Mouse (Mus musculus): ENCODE data around the gene Gab1.

Gab1 gene

GRCm38 (mm10) chr8:80842514-80842913 is 37.8 kb downstream of the Gab1 start:
- no peak for DNase-seq

- DNase-seq = no peak
Measured at GRCm38 (mm10) chr8:80840090-80840489, 40.2 kb downstream of the Gab1 start.

GRCm38 (mm10) chr8:80838199-80838598 is 42.1 kb downstream of the Gab1 start:
- peak; percentile 71 for DNase-seq

DNA sequence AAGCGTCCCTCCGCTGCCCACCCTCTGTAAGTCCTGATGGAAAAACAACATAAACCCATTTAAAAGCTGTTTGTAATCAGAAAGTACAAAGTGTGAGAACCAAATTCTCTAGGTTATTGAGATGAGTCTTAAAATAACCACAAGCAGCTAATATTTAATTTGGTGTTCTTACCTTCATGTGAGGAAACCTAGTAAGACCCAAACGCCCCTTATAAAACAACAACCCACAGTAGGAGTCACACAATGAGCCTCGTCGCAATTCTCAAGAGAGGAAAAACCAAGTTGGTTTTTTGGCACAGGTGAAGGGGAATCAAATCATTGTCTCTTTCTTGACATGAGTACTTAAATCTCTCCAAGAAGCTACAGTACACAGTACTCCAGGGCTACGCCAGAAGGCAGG is 44.9 kb downstream of the Gab1 start:
- no peak for DNase-seq

GRCm38 (mm10) chr8:80834443-80834842 is 45.9 kb downstream of the Gab1 start:
- peak; percentile 30 for DNase-seq

DNA sequence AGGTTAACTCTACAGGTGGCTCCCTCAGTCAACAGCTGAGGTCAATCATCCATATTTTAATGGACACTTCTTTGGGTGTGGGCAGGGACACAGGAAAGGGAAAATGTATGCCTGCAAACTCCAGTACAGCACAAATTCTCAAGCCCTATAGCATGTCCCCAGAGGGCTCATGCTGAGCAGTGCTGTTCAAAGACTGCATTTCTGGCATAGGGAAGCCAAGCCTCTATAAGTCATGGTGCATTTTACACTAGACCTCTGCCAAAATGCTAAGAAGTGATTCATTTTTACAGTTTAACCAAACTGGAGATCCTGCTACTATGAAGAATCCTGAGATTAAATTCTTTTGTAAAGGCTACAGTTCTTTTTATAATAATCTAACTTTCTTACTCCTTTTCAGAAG is 47.8 kb downstream of the Gab1 start:
- DNase-seq = no peak

GRCm38 (mm10) chr8:80831876-80832524 is 48.3 kb downstream of the Gab1 start:
- no peak for DNase-seq

GRCm38 (mm10) chr8:80830724-80831566 is 49.4 kb downstream of the Gab1 start:
- DNase-seq = peak; percentile 62

DNA sequence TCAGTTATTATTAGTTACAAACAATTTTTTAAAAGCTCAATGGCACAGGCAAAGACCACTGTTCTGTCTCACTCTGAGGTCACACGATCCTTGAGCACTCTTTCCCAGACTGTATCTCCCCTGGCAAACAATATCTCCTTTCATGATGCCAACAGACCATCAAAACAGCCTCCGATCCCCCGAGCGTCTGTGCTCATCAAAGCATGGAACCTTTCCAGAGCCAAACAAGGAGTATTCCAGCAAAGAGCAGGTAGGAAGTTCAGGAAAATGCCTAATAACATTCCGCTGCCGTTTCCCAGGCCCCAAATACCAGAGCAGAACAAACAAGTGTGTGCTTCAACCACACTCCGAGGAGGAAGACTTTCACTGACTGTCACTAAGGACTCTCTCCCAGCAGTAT is 50.2 kb downstream of the Gab1 start:
- no peak for DNase-seq

DNA sequence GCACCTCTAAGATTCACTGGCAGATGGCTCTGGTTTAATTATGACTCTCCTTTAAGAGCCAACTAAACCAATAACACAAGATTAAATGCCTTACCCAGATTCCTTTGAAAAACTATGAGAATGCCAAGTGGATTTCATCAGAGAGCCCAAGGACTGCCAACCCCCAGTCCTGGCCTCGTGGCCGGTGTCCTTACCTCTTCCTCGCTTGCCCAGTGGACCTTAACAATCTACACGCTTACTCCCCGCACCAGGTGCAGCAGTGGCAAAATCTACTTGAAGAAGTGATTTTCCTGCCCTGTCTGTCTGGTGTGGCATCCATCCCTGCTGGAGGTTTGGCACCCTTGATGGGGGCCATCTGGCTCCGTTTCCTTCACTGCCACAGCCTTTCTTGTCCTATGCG is 53.3 kb downstream of the Gab1 start:
- no peak for DNase-seq

- no peak for DNase-seq
Measured at GRCm38 (mm10) chr8:80825136-80825535, 55.2 kb downstream of the Gab1 start.

DNA sequence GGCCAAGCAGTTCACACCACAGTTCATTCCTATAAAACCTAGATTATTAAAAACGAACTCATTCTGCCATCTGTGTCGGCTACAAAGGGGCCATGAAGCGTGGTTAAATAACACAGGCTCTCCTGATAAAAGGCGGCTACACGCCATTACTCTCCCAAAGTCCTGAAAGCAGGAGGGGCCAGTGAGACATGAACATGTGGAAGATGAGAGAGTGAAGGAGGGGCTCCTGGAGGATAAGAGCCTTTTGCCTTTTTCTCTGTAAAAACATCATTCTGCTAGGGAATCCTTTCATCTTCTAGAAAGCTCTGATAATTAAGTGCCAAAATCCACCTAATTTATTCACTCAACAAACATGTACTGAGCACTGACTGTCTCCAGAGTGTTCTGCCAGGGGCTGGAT is 55.9 kb downstream of the Gab1 start:
- DNase-seq = no peak

- no peak for DNase-seq
Measured at GRCm38 (mm10) chr8:80823250-80823649, 57.1 kb downstream of the Gab1 start.

- no peak for DNase-seq
Measured at GRCm38 (mm10) chr8:80821367-80822225, 58.7 kb downstream of the Gab1 start.

GRCm38 (mm10) chr8:80818978-80819377 is 61.3 kb downstream of the Gab1 start:
- no peak for DNase-seq

- DNase-seq = no peak
Measured at GRCm38 (mm10) chr8:80817065-80817464, 63.3 kb downstream of the Gab1 start.

- no peak for DNase-seq
Measured at GRCm38 (mm10) chr8:80815179-80815578, 65.1 kb downstream of the Gab1 start.

GRCm38 (mm10) chr8:80814087-80814791 is 66.1 kb downstream of the Gab1 start:
- DNase-seq = peak; percentile 50

DNA sequence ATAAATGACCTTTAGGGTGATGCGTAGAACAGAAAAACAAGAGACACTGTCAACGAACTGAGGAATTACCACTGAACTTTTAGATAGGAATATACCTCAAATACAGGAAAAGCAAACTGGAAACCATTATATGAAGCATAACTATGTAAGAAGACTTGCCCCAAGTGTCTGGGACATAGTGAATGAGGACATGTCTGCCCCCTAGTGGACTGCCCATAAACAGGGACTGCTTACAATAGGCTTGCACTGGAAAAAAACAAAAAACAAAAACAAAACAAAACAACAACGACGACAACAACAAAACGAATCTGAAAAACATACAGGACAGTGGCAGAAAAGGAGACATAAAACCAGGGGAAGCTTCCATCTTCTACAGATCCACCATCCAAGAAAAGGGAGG is 66.9 kb downstream of the Gab1 start:
- peak; percentile 56 for DNase-seq

DNA sequence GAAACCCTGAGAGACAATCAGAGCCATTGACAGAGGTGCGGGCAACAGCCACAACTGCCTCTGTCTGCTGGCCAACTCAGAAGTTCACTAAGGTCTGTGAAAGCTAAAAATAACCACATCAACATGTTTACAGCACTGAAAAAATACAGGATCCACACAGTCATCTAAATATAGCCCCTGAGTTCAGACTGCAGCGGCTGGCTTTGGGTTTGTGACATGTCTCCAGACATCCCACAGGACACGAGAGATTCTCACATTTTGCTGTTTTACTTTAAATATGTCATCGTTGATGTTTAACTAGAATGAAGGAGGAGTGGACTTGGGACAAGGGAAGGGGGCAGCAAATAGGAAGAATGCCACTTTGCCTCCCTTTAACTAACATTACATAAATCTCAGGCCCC is 68.7 kb downstream of the Gab1 start:
- DNase-seq = peak; percentile 42

DNA sequence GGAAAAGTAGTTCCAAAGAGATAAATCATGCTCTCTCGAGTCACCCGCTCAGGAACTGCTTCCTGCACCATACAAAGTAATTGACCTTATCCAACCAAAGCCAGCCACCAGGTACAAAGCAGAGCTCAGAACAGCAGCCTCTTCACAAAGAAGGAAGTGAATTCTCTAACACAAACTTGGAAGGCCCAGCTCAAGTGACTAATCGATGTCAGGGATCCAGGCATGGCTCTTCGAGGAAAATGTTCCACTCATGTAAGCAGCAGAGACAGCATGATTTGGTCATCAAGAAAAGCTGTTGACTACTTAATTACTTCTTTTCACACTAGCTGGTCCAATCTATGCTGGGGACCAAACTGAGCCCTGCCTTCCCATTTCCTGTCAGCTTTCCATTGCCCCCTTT is 69.4 kb downstream of the Gab1 start:
- DNase-seq = no peak

DNA sequence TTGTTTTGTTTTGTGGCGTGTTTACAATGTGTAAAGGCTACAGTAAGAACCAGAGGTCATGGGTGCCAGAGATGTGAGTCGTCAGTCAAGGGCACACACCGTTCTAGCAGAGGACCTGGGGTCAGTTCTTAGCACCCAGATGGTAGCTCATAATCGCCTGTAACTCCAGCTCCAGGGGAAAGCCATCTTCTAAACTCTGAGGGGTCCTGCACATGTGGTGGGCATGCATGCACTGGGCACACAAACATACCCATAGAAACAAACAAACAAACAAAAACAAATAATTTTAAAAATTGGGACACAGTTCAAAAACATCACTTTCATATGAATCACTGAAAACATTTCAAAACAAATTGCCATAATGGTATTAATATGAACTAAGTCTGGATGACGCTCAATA is 69.9 kb downstream of the Gab1 start:
- DNase-seq = no peak

Data from lung, postnatal 10 days (tissue).